Mouse (Mus musculus): Measurements from ENCODE around the gene Btg3. TPM values are rescaled to one million over a fixed set of nuclear protein-coding genes. Genes with fewer than 3 reads are reported as not detected.
"Not testable (repeated sequence)": the region's sequence is repeated elsewhere in the genome, so short reads cannot be mapped to it uniquely, and the experiment has no call there.

Gene Btg3
- polyA plus RNA-seq, 1 experiment from 2014 or later, result 40.0 TPM

- under 1% methylated on average over 100 of the region's 100 CpGs for WGBS
- Histone ChIP-seq H3K27ac (replicated peaks) (peak overlapping the region; percentile 98), H3K4me1 (peaks cover 26% of the 10 kb centered on the region), H3K27me3 (ENCODE audit: low read depth, poor library complexity, severe bottlenecking) (no peaks in the 10 kb centered on the region), H3K9me3 (replicated peaks) (no peaks in the 10 kb centered on the region), H3K4me3 (peak overlapping the region; percentile 89), H3K36me3 (peaks cover 20% of the 10 kb centered on the region)
- DNase-seq (ENCODE audit: low spot score), result peak; percentile 73
Measured at GRCm38 (mm10) chr16:78375821-78376691, 936 bp downstream of the Btg3 start.

- Histone ChIP-seq H3K9me3 (replicated peaks) (no peaks in the 10 kb centered on the region), H3K36me3 (peaks cover 27% of the 10 kb centered on the region), H3K27me3 (ENCODE audit: low read depth, poor library complexity, severe bottlenecking) (no peaks in the 10 kb centered on the region), H3K27ac (replicated peaks) (peak overlapping the region; percentile 98), H3K4me1 (peaks cover 26% of the 10 kb centered on the region), H3K4me3 (peak overlapping the region; percentile 89)
- DNase-seq (ENCODE audit: low spot score), result peak; percentile 19
- 61% methylated on average over 10 of the region's 10 CpGs for WGBS
Measured at GRCm38 (mm10) chr16:78375222-78375621, 1.8 kb downstream of the Btg3 start.

GRCm38 (mm10) chr16:78373743-78374142, 3.2 kb downstream of the Btg3 start:
- H3K27me3 ChIP-seq (ENCODE audit: low read depth, poor library complexity, severe bottlenecking), result no peaks in the 10 kb centered on the region
- H3K36me3 ChIP-seq, result peaks cover 42% of the 10 kb centered on the region
- no peak overlapping the region for H3K4me3 ChIP-seq
- no peak overlapping the region for H3K27ac ChIP-seq (replicated peaks)
- H3K9me3 ChIP-seq (replicated peaks), result no peaks in the 10 kb centered on the region
- no peak for DNase-seq (ENCODE audit: low spot score)
- 87% methylated on average over 8 of the region's 8 CpGs for WGBS
- peaks cover 26% of the 10 kb centered on the region for H3K4me1 ChIP-seq

GRCm38 (mm10) chr16:78372786-78373185, 4.2 kb downstream of the Btg3 start:
- Histone ChIP-seq H3K27me3 (ENCODE audit: low read depth, poor library complexity, severe bottlenecking) (no peaks in the 10 kb centered on the region), H3K4me1 (peaks cover 26% of the 10 kb centered on the region), H3K27ac (replicated peaks) (no peak overlapping the region), H3K9me3 (replicated peaks) (no peaks in the 10 kb centered on the region), H3K36me3 (peaks cover 52% of the 10 kb centered on the region), H3K4me3 (no peak overlapping the region)
- no peak for DNase-seq (ENCODE audit: low spot score)
- WGBS, result 88% methylated on average over 5 of the region's 5 CpGs

- Histone ChIP-seq H3K27me3 (ENCODE audit: low read depth, poor library complexity, severe bottlenecking) (no peaks in the 10 kb centered on the region), H3K4me1 (peaks cover 20% of the 10 kb centered on the region), H3K36me3 (peaks cover 64% of the 10 kb centered on the region), H3K27ac (replicated peaks) (no peak overlapping the region), H3K9me3 (replicated peaks) (no peaks in the 10 kb centered on the region), H3K4me3 (no peak overlapping the region)
- DNase-seq (ENCODE audit: low spot score), result no peak
- 87% methylated on average over 7 of the region's 7 CpGs for WGBS
Measured at GRCm38 (mm10) chr16:78371491-78372046, 5.4 kb downstream of the Btg3 start.

GRCm38 (mm10) chr16:78364554-78364953, 12.4 kb downstream of the Btg3 start:
- H3K4me1 ChIP-seq; DNase-seq (ENCODE audit: low spot score); H3K27me3 ChIP-seq (ENCODE audit: low read depth, poor library complexity, severe bottlenecking); H3K9me3 ChIP-seq (replicated peaks); H3K27ac ChIP-seq (replicated peaks); H3K4me3 ChIP-seq: not testable (repeated sequence)
- 93% methylated on average over 9 of the region's 9 CpGs for WGBS
- H3K36me3 ChIP-seq, result peaks cover 89% of the 10 kb centered on the region

- Histone ChIP-seq H3K4me1 (no peaks in the 10 kb centered on the region), H3K27ac (replicated peaks) (no peak overlapping the region), H3K4me3 (no peak overlapping the region), H3K36me3 (peaks cover 83% of the 10 kb centered on the region), H3K9me3 (replicated peaks) (no peaks in the 10 kb centered on the region), H3K27me3 (ENCODE audit: low read depth, poor library complexity, severe bottlenecking) (no peaks in the 10 kb centered on the region)
- DNase-seq (ENCODE audit: low spot score), result no peak
- 90% methylated on average over 4 of the region's 4 CpGs for WGBS
Measured at GRCm38 (mm10) chr16:78361466-78361865, 15.5 kb downstream of the Btg3 start.

- H3K36me3 ChIP-seq, result peaks cover 48% of the 10 kb centered on the region
- H3K27me3 ChIP-seq (ENCODE audit: low read depth, poor library complexity, severe bottlenecking), result no peaks in the 10 kb centered on the region
- 95% methylated on average over 3 of the region's 3 CpGs for WGBS
- no peak for DNase-seq (ENCODE audit: low spot score)
- no peaks in the 10 kb centered on the region for H3K9me3 ChIP-seq (replicated peaks)
- no peak overlapping the region for H3K27ac ChIP-seq (replicated peaks)
- H3K4me1 ChIP-seq, result no peaks in the 10 kb centered on the region
- H3K4me3 ChIP-seq, result no peak overlapping the region
Measured at GRCm38 (mm10) chr16:78357757-78358156, 19.2 kb downstream of the Btg3 start.

GRCm38 (mm10) chr16:78347328-78347926, 29.6 kb downstream of the Btg3 start:
- no peaks in the 10 kb centered on the region for H3K27me3 ChIP-seq (ENCODE audit: low read depth, poor library complexity, severe bottlenecking)
- no peaks in the 10 kb centered on the region; the same call in 1 of the 2 replicates for H3K9me3 ChIP-seq (replicated peaks)
- no peak for DNase-seq (ENCODE audit: low spot score)
- H3K4me1 ChIP-seq, result no peaks in the 10 kb centered on the region
- no peak overlapping the region for H3K4me3 ChIP-seq
- H3K36me3 ChIP-seq, result peaks cover 35% of the 10 kb centered on the region
- WGBS, result 89% methylated on average over 13 of the region's 13 CpGs
- no peak overlapping the region for H3K27ac ChIP-seq (replicated peaks)

- H3K36me3 ChIP-seq, result peaks cover 39% of the 10 kb centered on the region
- H3K4me1 ChIP-seq, result no peaks in the 10 kb centered on the region
- 93% methylated on average over 2 of the region's 2 CpGs for WGBS
- no peaks in the 10 kb centered on the region for H3K27me3 ChIP-seq (ENCODE audit: low read depth, poor library complexity, severe bottlenecking)
- no peak overlapping the region for H3K27ac ChIP-seq (replicated peaks)
- H3K4me3 ChIP-seq, result no peak overlapping the region
- DNase-seq (ENCODE audit: low spot score), result no peak
- H3K9me3 ChIP-seq (replicated peaks), result no peaks in the 10 kb centered on the region; the same call in 1 of the 2 replicates
Measured at GRCm38 (mm10) chr16:78346662-78347327, 30.2 kb downstream of the Btg3 start.

- no peaks in the 10 kb centered on the region for H3K9me3 ChIP-seq (replicated peaks)
- peaks cover 49% of the 10 kb centered on the region for H3K36me3 ChIP-seq
- H3K4me3 ChIP-seq, result no peak overlapping the region
- no peak overlapping the region for H3K27ac ChIP-seq (replicated peaks)
- WGBS, result 70% methylated on average over 6 of the region's 6 CpGs
- no peaks in the 10 kb centered on the region for H3K27me3 ChIP-seq (ENCODE audit: low read depth, poor library complexity, severe bottlenecking)
- peaks cover 7% of the 10 kb centered on the region; the same call in 1 of the 2 replicates for H3K4me1 ChIP-seq
- DNase-seq (ENCODE audit: low spot score), result no peak
Measured at GRCm38 (mm10) chr16:78343792-78344191, 33.2 kb downstream of the Btg3 start.

- H3K9me3 ChIP-seq (replicated peaks), result no peaks in the 10 kb centered on the region
- H3K4me1 ChIP-seq, result peaks cover 7% of the 10 kb centered on the region; the same call in 1 of the 2 replicates
- DNase-seq (ENCODE audit: low spot score), result no peak
- no peak overlapping the region for H3K27ac ChIP-seq (replicated peaks)
- H3K4me3 ChIP-seq, result no peak overlapping the region
- WGBS, result 84% methylated on average over 5 of the region's 5 CpGs
- H3K36me3 ChIP-seq, result peaks cover 54% of the 10 kb centered on the region
- H3K27me3 ChIP-seq (ENCODE audit: low read depth, poor library complexity, severe bottlenecking), result no peaks in the 10 kb centered on the region
Measured at GRCm38 (mm10) chr16:78342767-78343166, 34.2 kb downstream of the Btg3 start.
